In the genomic region with DNA sequence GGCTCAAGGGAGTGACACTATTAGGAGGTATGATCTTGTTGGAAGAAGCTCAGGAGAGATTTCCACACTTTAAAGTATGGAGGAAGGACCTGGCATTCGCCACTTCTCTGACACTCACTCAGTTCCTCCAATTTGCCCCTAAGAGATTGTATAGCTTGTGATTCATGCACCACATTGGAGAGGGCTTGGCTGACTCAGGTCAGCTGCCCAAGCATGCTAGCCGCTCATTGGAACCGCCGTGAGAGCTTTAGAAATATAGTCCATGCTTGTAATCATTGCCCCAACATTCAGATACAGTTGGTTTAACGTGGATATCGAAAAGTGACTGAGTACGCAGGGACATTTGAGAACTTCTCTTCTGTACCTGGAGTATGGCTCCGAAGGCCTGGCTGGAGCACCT, we compare ENCODE assay signal across 18 mouse cellular contexts. TPM values are rescaled to one million over a fixed set of nuclear protein-coding genes. Genes with fewer than 3 reads are reported as not detected.
DNase-seq lines count a peak whose midpoint lies in the region; ATAC-seq and TF ChIP-seq lines count a peak whose summit lies in the region.
"Had no signal": no experiment of that assay in that cellular context is flagged by ENCODE, and none has a peak within 500 bp of the region (broad histone marks: within the 10 kb centered on the region; RNA-seq: fewer than 3 reads in every experiment).

No protein-coding gene starts in this region.

- DNase-seq in kidney, postnatal 0 days (ENCODE audit: low spot score), result no peak
- no peak for DNase-seq in kidney, adult 18-20 months
- DNase-seq in forebrain, postnatal 0 days, result no peak
- DNase-seq in T-cell, adult 2 months (ENCODE audit: low spot score), result no peak
- DNase-seq in adrenal gland, adult 8-10 months, result no peak
- DNase-seq: adrenal gland, postnatal 14 days; B cell, adult 2 months; gastrocnemius, postnatal 10 days; kidney, adult 8-10 months; thymus, postnatal 14 days had no signal

- H3K9me3 ChIP-seq in kidney, postnatal 0 days (replicated peaks; ENCODE audit: low read length), result no peaks in the 10 kb centered on the region
- no peaks in the 10 kb centered on the region for H3K9me3 ChIP-seq in forebrain, postnatal 0 days (ENCODE audit: low read length)
- no peaks in the 10 kb centered on the region for H3K9me3 ChIP-seq in midbrain, embryonic 13.5 days
- no peaks in the 10 kb centered on the region for H3K9me3 ChIP-seq in neural tube, embryonic 15.5 days (replicated peaks)
- H3K9me3 ChIP-seq: heart, embryonic 12.5 days; limb, embryonic 13.5 days had no signal

- TF ChIP-seq CTCF in kidney, postnatal 0 days (IDR thresholded peaks at IDR 0.05; ENCODE audit: low read depth), result no peak
- TF ChIP-seq CTCF in forebrain, postnatal 0 days (IDR thresholded peaks at IDR 0.05; ENCODE audit: low read depth), result no peak

- 59% methylated on average over 8 of the region's 8 CpGs for WGBS in kidney, postnatal 0 days
- WGBS in forebrain, postnatal 0 days, result 22% methylated on average over 8 of the region's 8 CpGs
- 61% methylated on average over 8 of the region's 8 CpGs for WGBS in midbrain, embryonic 13.5 days
- WGBS in neural tube, embryonic 15.5 days, result 52% methylated on average over 8 of the region's 8 CpGs

- no peak overlapping the region for H3K4me3 ChIP-seq in kidney, postnatal 0 days (replicated peaks; ENCODE audit: low read depth, low read length)
- 0 out of 2 replicates have a peak overlapping the region, but pooled peaks have one; percentile 14 for H3K4me3 ChIP-seq in forebrain, postnatal 0 days (ENCODE audit: low read depth, low read length)
- H3K4me3 ChIP-seq in midbrain, embryonic 13.5 days (replicated peaks), result peak overlapping the region; percentile 19; the same call in 1 of the 2 replicates
- no peak overlapping the region for H3K4me3 ChIP-seq in neural tube, embryonic 15.5 days (replicated peaks)
- H3K4me3 ChIP-seq: heart, embryonic 12.5 days; left cerebral cortex, adult 2 months; limb, embryonic 13.5 days had no signal

- no peak for ATAC-seq in kidney, postnatal 0 days (replicated peaks; ENCODE audit: low FRiP score, low read depth)
- peak; percentile 18; the same call in 1 of the 2 replicates for ATAC-seq in forebrain, postnatal 0 days
- ATAC-seq in midbrain, embryonic 13.5 days, result peak; percentile 40
- no peak for ATAC-seq in neural tube, embryonic 15.5 days (ENCODE audit: low FRiP score)

- peak overlapping the region; percentile 34 for H3K4me2 ChIP-seq in kidney, postnatal 0 days (ENCODE audit: low read length)
- H3K4me2 ChIP-seq in forebrain, postnatal 0 days (ENCODE audit: low read depth), result peak overlapping the region; percentile 43
- H3K4me2 ChIP-seq in midbrain, embryonic 13.5 days (replicated peaks), result peak overlapping the region; percentile 36
- H3K4me2 ChIP-seq in neural tube, embryonic 15.5 days, result peak overlapping the region; percentile 37
- H3K4me2 ChIP-seq: heart, embryonic 12.5 days; limb, embryonic 13.5 days had no signal

- no peaks in the 10 kb centered on the region for H3K4me1 ChIP-seq in kidney, postnatal 0 days (replicated peaks; ENCODE audit: insufficient read depth, low read length)
- H3K4me1 ChIP-seq in forebrain, postnatal 0 days (ENCODE audit: insufficient read depth), result peaks cover 17% of the 10 kb centered on the region
- peaks cover 19% of the 10 kb centered on the region for H3K4me1 ChIP-seq in midbrain, embryonic 13.5 days (replicated peaks)
- H3K4me1 ChIP-seq in neural tube, embryonic 15.5 days, result peaks cover 16% of the 10 kb centered on the region
- H3K4me1 ChIP-seq: heart, embryonic 12.5 days had no signal

- no peak overlapping the region for H3K9ac ChIP-seq in kidney, postnatal 0 days (ENCODE audit: low read depth, low read length)
- 0 out of 2 replicates have a peak overlapping the region, but pooled peaks have one; percentile 3 for H3K9ac ChIP-seq in forebrain, postnatal 0 days
- no peak overlapping the region for H3K9ac ChIP-seq in midbrain, embryonic 13.5 days (replicated peaks)
- no peak overlapping the region for H3K9ac ChIP-seq in neural tube, embryonic 15.5 days (replicated peaks)
- H3K9ac ChIP-seq: heart, embryonic 12.5 days; limb, embryonic 13.5 days had no signal

- no peaks in the 10 kb centered on the region for H3K36me3 ChIP-seq in kidney, postnatal 0 days (ENCODE audit: insufficient read depth, low read length)
- H3K36me3 ChIP-seq in forebrain, postnatal 0 days (ENCODE audit: insufficient read depth), result no peaks in the 10 kb centered on the region
- no peaks in the 10 kb centered on the region for H3K36me3 ChIP-seq in midbrain, embryonic 13.5 days
- no peaks in the 10 kb centered on the region for H3K36me3 ChIP-seq in neural tube, embryonic 15.5 days
- H3K36me3 ChIP-seq: heart, embryonic 12.5 days; limb, embryonic 13.5 days had no signal

- H3K27ac ChIP-seq in kidney, postnatal 0 days, result peak overlapping the region; percentile 16; the same call in 1 of the 2 replicates
- peak overlapping the region; percentile 75 for H3K27ac ChIP-seq in forebrain, postnatal 0 days (ENCODE audit: low read depth, low read length)
- H3K27ac ChIP-seq in midbrain, embryonic 13.5 days, result peak overlapping the region; percentile 39; the same call in 1 of the 2 replicates
- H3K27ac ChIP-seq in neural tube, embryonic 15.5 days (replicated peaks), result peak overlapping the region; percentile 58
- H3K27ac ChIP-seq: left cerebral cortex, adult 2 months; limb, embryonic 13.5 days; macrophage had no signal

- no peaks in the 10 kb centered on the region for H3K27me3 ChIP-seq in kidney, postnatal 0 days (ENCODE audit: insufficient read depth, low read length)
- H3K27me3 ChIP-seq in forebrain, postnatal 0 days (ENCODE audit: insufficient read depth, low read length), result no peaks in the 10 kb centered on the region
- peaks cover 24% of the 10 kb centered on the region for H3K27me3 ChIP-seq in midbrain, embryonic 13.5 days
- H3K27me3 ChIP-seq in neural tube, embryonic 15.5 days (replicated peaks), result no peaks in the 10 kb centered on the region
- H3K27me3 ChIP-seq: heart, embryonic 12.5 days; limb, embryonic 13.5 days had no signal

RNA-seq across cellular contexts. Expression of a gene that starts 6.5 kb away (rescaled TPM):
- polyA plus RNA-seq in kidney, postnatal 0 days (2015; fragmentation: Nextera tagmentation; extraction: Ambion mirVana), result 23.6 and 26.3 TPM in 2 replicates
- not detected in 2 replicates for total RNA-seq in forebrain, postnatal 0 days (2014; rRNA removed)
- not detected in 2 replicates for polyA plus RNA-seq in forebrain, postnatal 0 days (2015; fragmentation: Nextera tagmentation; extraction: Ambion mirVana)
- 0.19 TPM in 1 of 2 replicates, not detected in the other for polyA plus RNA-seq in midbrain, embryonic 13.5 days (2015; fragmentation: Nextera tagmentation; extraction: Ambion mirVana)
- polyA plus RNA-seq in neural tube, embryonic 15.5 days (2015; fragmentation: Nextera tagmentation; extraction: Ambion mirVana), result 0.23 TPM in 1 of 2 replicates, not detected in the other
- not detected for total RNA-seq in adrenal gland, adult 8-10 months (2022)
- total RNA-seq: gastrocnemius, postnatal 10 days; hematopoietic stem cell, adult 5-6 weeks; left cerebral cortex, adult 2 months had no signal
- polyA plus RNA-seq: embryonic facial prominence, embryonic 11.5 days; limb, embryonic 13.5 days; macrophage had no signal

RNA-seq across cellular contexts. Expression of a gene that starts 48.6 kb away (rescaled TPM):
- 27.1 and 28.0 TPM in 2 replicates for polyA plus RNA-seq in kidney, postnatal 0 days (2015; fragmentation: Nextera tagmentation; extraction: Ambion mirVana)
- 21.4 and 25.7 TPM in 2 replicates for total RNA-seq in forebrain, postnatal 0 days (2014; rRNA removed)
- 31.4 and 51.3 TPM in 2 replicates for polyA plus RNA-seq in forebrain, postnatal 0 days (2015; fragmentation: Nextera tagmentation; extraction: Ambion mirVana)
- 45.2 and 45.4 TPM in 2 replicates for polyA plus RNA-seq in midbrain, embryonic 13.5 days (2015; fragmentation: Nextera tagmentation; extraction: Ambion mirVana)
- polyA plus RNA-seq in neural tube, embryonic 15.5 days (2015; fragmentation: Nextera tagmentation; extraction: Ambion mirVana), result 41.0 and 43.6 TPM in 2 replicates
- 10 to 100 TPM; 26.6 to 43.2 (median 34.4) TPM for total RNA-seq in adrenal gland, adult 8-10 months (2022)

Comparison
In these comparisons a context has a peak if more than half of its experiments do, and no peak if none do; other contexts are left out.
1. ATAC-seq: peak in forebrain, postnatal 0 days (single experiment) and midbrain, embryonic 13.5 days (single experiment); none in kidney, postnatal 0 days (single experiment) and neural tube, embryonic 15.5 days (single experiment).
2. H3K27ac ChIP-seq: peak in every context shown above with its lines; median percentile 75 in forebrain, postnatal 0 days; 58 in neural tube, embryonic 15.5 days; 39 in midbrain, embryonic 13.5 days; 16 in kidney, postnatal 0 days.
3. H3K4me3 ChIP-seq: peak in forebrain, postnatal 0 days (single experiment) and midbrain, embryonic 13.5 days (single experiment); none in kidney, postnatal 0 days (single experiment) and neural tube, embryonic 15.5 days (single experiment).
4. RNA of a gene that starts 6.5 kb away (polyA plus RNA-seq): 23.6 to 26.3 TPM in kidney, postnatal 0 days; 0.19 TPM in midbrain, embryonic 13.5 days, 0.23 TPM in neural tube, embryonic 15.5 days and not detected in forebrain, postnatal 0 days; every median in the first group is over 10 times any median in the second.
5. Peak in every context shown above with its lines, with median percentiles within 50 percentile points of each other: H3K4me2 ChIP-seq.